Mouse (Mus musculus): Measurements from ENCODE around the gene Ensa. TPM values are rescaled to one million over a fixed set of nuclear protein-coding genes. Genes with fewer than 3 reads are reported as not detected.

Ensa gene
- polyA plus RNA-seq, 1 experiment from 2014 or later, result 142 TPM

- no peaks in the 10 kb centered on the region for H3K27me3 ChIP-seq
- ChIA-PET POLR2A (interaction anchor here (0.8 to 12.3 kb wide), 6 partner anchors 12 to 38 kb away, joined by 4 to 109 read pairs (median 12); partner anchors contain the start of genes Adamtsl4 and Ensa), CTCF (interaction anchor here (1.2 to 4.4 kb wide), 3 partner anchors 11 to 25 kb away, joined by 3 to 42 read pairs (median 11); partner anchors contain the start of gene Adamtsl4)
- no peak for ATAC-seq
- no peak for TF ChIP-seq CTCF (IDR thresholded peaks at IDR 0.05)
- no peak for DNase-seq (ENCODE audit: low read depth, low spot score)
- in situ Hi-C loops (cut with MboI; ENCODE audit: low pct_unique_long_range_greater_than_20kb), result loop anchor here (10.0 kb wide), 1 partner anchor 502 kb away; the partner anchor contains the start of gene Mtmr11
These were observed 38.1 kb downstream of the Ensa start for GRCm38 (mm10) chr3:95662724-95663449.

GRCm38 (mm10) chr3:95663486-95663885, 38.7 kb downstream of the Ensa start:
- ChIA-PET CTCF (interaction anchor here (0.9 to 4.4 kb wide), 5 partner anchors 9 to 34 kb away, joined by 3 to 42 read pairs (median 3); partner anchors contain the start of gene Adamtsl4), POLR2A (interaction anchor here (1.2 to 12.3 kb wide), 6 partner anchors 11 to 27 kb away, joined by 3 to 109 read pairs (median 6); partner anchors contain the start of gene Adamtsl4)
- ATAC-seq, result no peak
- no peak for TF ChIP-seq CTCF (IDR thresholded peaks at IDR 0.05)
- H3K27me3 ChIP-seq, result no peaks in the 10 kb centered on the region
- DNase-seq (ENCODE audit: low read depth, low spot score), result no peak
- in situ Hi-C loops (cut with MboI; ENCODE audit: low pct_unique_long_range_greater_than_20kb), result loop anchor here (10.0 kb wide), 1 partner anchor 501 kb away; the partner anchor contains the start of gene Mtmr11

DNA sequence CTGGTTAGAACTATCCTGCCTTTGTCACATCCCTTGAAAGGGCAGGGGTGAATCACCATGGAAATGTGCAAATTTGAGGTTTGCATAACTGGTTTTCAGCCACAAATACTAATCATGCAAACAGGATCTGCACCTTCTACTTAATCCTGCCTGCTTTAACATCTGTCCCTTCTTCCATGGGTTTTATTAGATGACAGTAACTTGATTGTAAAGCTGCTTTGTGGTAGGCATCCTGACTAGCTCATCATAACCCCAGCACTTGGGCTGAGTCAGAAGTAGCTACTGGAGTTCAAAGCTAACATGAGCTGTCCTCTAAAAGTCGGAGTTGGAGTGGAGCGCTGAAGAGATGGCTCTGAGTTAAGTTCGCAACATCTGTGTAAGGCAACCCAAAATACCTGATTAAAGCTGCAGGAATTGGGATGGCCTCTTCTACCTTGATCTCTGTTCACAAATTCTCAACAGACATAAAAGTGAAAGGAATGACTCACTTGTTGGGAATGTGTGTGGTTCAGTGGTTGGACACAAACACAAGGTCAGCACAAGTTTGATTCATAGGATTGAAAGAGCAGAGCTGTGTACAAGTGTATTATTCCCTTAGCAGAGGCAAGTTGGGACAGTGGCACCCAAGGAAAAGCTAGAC, 39.3 kb downstream of the Ensa start:
- ChIA-PET CTCF (interaction anchor here (0.9 to 4.4 kb wide), 7 partner anchors 8 to 145 kb away, joined by 3 to 42 read pairs (median 3); partner anchors contain the start of gene Adamtsl4), POLR2A (interaction anchor here (0.8 to 12.3 kb wide), 9 partner anchors 8 to 38 kb away, joined by 3 to 109 read pairs (median 5); partner anchors contain the start of gene Adamtsl4)
- in situ Hi-C loops (cut with MboI; ENCODE audit: low pct_unique_long_range_greater_than_20kb), result loop anchor here (10.0 kb wide), 1 partner anchor 501 kb away; the partner anchor contains the start of gene Mtmr11
- ATAC-seq (peak; percentile 23), DNase-seq (ENCODE audit: low read depth, low spot score) (no peak)
- no peaks in the 10 kb centered on the region for H3K27me3 ChIP-seq
- TF ChIP-seq CTCF (IDR thresholded peaks at IDR 0.05), result no peak

- no peak for DNase-seq (ENCODE audit: low read depth, low spot score)
These were observed 40.2 kb downstream of the Ensa start for GRCm38 (mm10) chr3:95664940-95665352.

DNA sequence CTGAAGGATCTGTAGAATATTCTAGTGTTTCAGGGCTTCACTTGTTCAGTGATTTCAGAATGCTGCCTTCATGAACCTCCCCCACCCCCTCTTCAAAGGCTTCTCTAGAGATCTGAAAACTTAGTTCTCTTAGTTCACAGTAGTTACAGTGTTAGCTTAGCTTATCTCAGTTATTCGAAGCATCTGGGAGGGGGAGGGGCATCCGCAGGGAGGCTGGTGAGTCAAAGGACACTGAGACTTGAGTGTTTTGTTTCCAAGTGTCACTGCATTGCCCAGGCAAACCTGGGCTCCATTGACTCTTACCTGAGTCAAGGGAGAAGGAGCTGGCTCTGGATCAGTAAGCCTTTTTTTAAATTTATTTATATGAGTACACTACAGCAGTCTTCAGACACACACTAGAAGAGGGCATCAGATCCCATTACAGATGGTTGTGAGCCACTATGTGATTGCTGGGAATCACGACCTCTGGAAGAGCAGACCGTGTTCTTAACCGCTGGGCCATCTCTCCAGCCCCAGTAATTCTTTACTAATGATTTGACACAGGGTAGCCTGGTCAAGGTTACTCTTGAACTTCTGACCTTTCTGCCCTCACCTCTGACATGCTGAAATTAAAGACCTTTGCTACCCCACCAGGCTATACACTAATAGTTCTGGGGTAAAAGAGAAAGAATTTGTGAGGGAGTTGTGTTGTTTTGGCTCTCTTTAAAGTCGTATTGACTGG, 41.5 kb downstream of the Ensa start:
- CTCF ChIA-PET, result interaction anchor here (0.8 to 4.4 kb wide), 5 partner anchors 10 to 34 kb away, joined by 3 to 42 read pairs (median 14); no protein-coding TSS in a partner anchor
- DNase-seq (ENCODE audit: low read depth, low spot score) (no peak), ATAC-seq (peak; percentile 13)
- H3K27me3 ChIP-seq, result no peaks in the 10 kb centered on the region
- no peak for TF ChIP-seq CTCF (IDR thresholded peaks at IDR 0.05)
- in situ Hi-C loops (cut with MboI; ENCODE audit: low pct_unique_long_range_greater_than_20kb), result loop anchor here (10.0 kb wide), 1 partner anchor 499 kb away; the partner anchor contains the start of gene Mtmr11
- POLR2A ChIA-PET, result interaction anchor here (1.3 to 12.3 kb wide), 4 partner anchors 8 to 26 kb away, joined by 3 to 109 read pairs (median 9); no protein-coding TSS in a partner anchor

More at GRCm38 (mm10) chr3:95664940-95665352, 40.2 kb downstream of the Ensa start:
- in situ Hi-C loops (cut with MboI; ENCODE audit: low pct_unique_long_range_greater_than_20kb), result loop anchor here (10.0 kb wide), 1 partner anchor 500 kb away; the partner anchor contains the start of gene Mtmr11
- no peak for ATAC-seq
- POLR2A ChIA-PET, result interaction anchor here (0.6 to 12.3 kb wide), 12 partner anchors 9 to 155 kb away, joined by 3 to 109 read pairs (median 4); partner anchors contain the start of gene Adamtsl4
- CTCF ChIA-PET, result interaction anchor here (1.0 to 4.4 kb wide), 5 partner anchors 7 to 146 kb away, joined by 3 to 42 read pairs (median 4); no protein-coding TSS in a partner anchor
- no peak for TF ChIP-seq CTCF (IDR thresholded peaks at IDR 0.05)
- no peaks in the 10 kb centered on the region for H3K27me3 ChIP-seq

DNA sequence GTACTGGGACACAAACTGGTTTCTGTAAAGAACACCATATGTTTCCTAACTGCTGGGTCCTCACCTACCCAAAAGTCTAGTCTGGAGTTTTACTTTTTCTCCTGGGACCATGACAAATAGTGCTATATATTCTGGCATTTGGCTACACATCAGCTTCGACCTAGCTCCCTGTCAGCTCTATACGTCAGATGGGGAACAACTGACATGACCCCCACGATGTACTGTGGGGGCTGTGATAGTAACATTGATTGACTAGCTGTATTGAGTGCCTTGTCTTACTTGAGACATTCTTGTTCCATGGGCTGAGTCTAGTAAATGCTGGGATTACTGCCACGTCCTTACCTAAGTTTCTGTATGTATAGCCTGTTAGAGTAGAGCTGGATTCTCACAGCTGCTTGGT, 42.7 kb downstream of the Ensa start:
- in situ Hi-C loops (cut with MboI; ENCODE audit: low pct_unique_long_range_greater_than_20kb), result loop anchor here (10.0 kb wide), 1 partner anchor 497 kb away; the partner anchor contains the start of gene Mtmr11
- H3K27me3 ChIP-seq, result no peaks in the 10 kb centered on the region
- no peak for TF ChIP-seq CTCF (IDR thresholded peaks at IDR 0.05)
- DNase-seq (ENCODE audit: low read depth, low spot score) (no peak), ATAC-seq (no peak)
- ChIA-PET CTCF (interaction anchor here (0.9 to 4.1 kb wide), 8 partner anchors 9 to 149 kb away, joined by 3 to 16 read pairs (median 4); no protein-coding TSS in a partner anchor), POLR2A (interaction anchor here (0.5 to 12.3 kb wide), 11 partner anchors 7 to 59 kb away, joined by 3 to 109 read pairs (median 4); partner anchors contain the start of genes Adamtsl4 and Mcl1)

DNA sequence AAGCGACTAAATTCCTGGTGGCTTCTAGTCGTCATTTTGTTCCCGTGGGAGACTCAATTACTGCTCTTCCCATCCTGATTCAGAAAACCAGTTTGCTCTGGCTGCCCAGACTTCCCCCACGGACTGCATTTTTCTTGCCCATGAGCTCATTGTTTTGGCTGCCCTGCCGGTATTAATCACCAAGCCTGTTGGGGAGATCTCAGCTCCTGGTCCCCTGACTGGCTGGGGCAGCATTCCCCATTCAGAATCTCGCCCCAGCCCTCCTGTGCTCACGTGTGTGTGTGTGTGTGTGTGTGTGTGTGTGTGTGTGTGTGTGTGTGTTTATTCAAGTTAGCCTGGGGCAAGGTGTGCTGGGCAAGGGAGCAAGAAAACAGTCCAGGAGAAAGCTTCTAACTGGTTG, 43.2 kb downstream of the Ensa start:
- DNase-seq (ENCODE audit: low read depth, low spot score) (peak; percentile 100), ATAC-seq (peak; percentile 67)
- no peaks in the 10 kb centered on the region for H3K27me3 ChIP-seq
- in situ Hi-C loops (cut with MboI; ENCODE audit: low pct_unique_long_range_greater_than_20kb), result loop anchor here (10.0 kb wide), 1 partner anchor 497 kb away; the partner anchor contains the start of gene Mtmr11
- no peak for TF ChIP-seq CTCF (IDR thresholded peaks at IDR 0.05)
- POLR2A ChIA-PET, result interaction anchor here (0.5 to 12.3 kb wide), 14 partner anchors 7 to 58 kb away, joined by 3 to 109 read pairs (median 4); partner anchors contain the start of gene Mcl1
- CTCF ChIA-PET, result interaction anchor here (0.9 to 4.1 kb wide), 8 partner anchors 9 to 150 kb away, joined by 3 to 16 read pairs (median 4); no protein-coding TSS in a partner anchor

DNA sequence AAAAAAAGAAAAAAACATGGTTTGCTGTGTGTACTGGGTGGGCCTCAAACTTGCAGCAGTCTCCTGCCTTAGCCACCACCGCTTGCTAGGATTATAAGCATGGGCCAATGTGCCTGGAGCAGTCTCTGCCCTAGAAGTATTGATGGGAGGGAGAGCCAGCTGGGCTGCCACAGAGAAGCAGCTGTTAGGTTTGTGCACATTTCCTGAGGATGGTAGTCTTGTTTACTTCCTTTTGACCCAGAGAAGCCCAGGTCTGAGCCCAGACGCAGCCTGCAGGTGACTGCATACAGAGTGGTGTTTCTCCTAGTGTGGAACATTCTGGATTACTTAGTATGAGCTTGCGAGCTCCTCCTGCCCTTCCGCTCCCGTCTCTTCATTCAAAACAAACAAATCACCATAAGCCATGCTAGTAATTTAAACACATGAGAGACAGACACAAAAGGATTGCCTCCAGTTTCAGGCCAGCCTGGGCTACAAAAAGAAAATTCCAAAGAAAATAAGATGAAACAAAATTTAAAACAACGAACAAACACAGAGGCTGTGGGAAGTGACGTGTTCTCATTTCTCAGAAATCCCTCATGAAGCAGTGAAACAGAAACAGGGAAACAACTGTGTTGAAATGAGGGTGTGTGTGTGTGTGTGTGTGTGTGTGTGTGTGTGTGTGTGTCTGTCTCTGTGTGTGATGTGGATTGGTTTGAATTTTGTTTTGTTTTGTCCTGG, 44.0 kb downstream of the Ensa start:
- CTCF ChIA-PET, result interaction anchor here (0.7 to 4.1 kb wide), 9 partner anchors 8 to 150 kb away, joined by 3 to 16 read pairs (median 4); no protein-coding TSS in a partner anchor
- no peak for ATAC-seq
- POLR2A ChIA-PET, result interaction anchor here (0.7 to 12.3 kb wide), 12 partner anchors 6 to 179 kb away, joined by 3 to 109 read pairs (median 4); partner anchors contain the start of gene Mcl1
- in situ Hi-C loops (cut with MboI; ENCODE audit: low pct_unique_long_range_greater_than_20kb), result loop anchor here (10.0 kb wide), 1 partner anchor 496 kb away; the partner anchor contains the start of gene Mtmr11
- no peak for DNase-seq (ENCODE audit: low read depth, low spot score)
- H3K27me3 ChIP-seq, result no peaks in the 10 kb centered on the region
- no peak for TF ChIP-seq CTCF (IDR thresholded peaks at IDR 0.05)

Measured in Patski (cell line).